Mouse (Mus musculus) natural killer cell, adult 2 months (primary cell): ENCODE measurements around the gene Kri1.
A peak's percentile ranks its signal among the peaks of the same experiment; 100 is the strongest.
"Not testable (repeated sequence)": the region's sequence is repeated elsewhere in the genome, so short reads cannot be mapped to it uniquely, and the experiment has no call there.

Experiments
- DNase-seq, 2 experiments: peaks; one replicate each; pipeline ENCODE4 v3.0.0; 2022; ENCODE audit warnings: low spot score in 2 of 2

Gene Kri1

DNA sequence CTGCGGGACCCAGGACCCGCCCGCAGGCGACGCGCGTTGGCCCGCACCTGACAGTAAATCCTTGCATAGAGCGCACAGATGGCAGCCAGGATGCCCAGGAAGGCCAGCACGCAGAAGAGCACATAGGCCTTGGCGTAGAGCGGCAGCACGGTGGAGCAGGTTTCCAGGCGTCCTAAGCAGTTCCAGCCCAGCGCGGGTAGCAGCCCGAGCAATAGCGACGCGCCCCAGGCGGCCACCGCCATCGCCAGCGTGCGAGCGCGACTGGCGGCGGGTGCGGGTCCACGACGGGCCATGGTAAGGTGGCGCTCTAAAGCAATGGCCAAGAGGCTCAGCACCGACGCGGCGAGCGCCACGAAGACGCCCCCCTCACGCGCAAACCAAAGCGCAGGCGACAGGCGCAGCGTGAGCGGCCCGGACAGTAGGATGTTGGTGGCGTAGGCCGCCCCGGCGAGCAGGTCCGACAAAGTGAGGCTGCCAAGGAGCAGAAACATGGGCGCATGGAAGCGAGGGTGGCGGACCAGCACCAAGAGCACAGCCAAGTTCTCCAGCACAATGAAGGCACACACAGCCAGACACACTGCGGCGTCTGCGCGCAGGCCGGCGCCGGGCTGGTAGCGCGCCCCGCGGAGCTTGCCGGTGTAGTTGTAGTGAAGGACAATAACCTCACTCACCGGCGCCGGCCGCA is 43.2 kb downstream of the Kri1 start:
- DNase-seq = peak; percentile 26 to 39

DNA sequence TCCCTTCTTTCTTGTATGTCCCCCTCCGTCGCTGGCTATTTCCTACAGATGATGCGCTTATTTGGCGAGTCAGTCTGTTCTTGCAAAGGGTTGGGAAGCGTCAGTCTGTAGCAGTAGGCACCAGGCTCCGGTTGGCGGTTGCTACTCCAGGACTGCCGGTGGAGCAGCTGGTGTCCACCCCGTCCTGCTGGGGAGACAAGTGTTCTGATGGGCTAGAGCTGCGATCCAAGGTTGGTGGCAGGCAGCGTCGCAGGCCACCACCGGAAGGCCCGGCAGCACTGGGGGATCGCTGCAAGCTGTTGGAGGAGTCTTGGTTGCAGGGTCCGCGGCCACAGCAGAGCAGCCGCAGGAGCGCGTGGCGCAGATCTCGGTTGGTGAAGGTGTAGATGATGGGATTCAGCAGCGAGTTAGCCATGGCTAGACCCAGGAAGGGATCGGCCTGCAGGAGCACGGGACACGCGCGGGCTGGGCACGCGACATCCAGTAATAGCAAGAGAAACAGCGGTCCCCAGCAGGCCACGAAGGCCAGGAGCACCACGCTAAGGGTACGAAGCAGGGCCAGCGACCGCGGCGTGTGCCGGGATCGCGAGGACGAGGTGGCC is 43.8 kb downstream of the Kri1 start:
- DNase-seq = no peak

DNA sequence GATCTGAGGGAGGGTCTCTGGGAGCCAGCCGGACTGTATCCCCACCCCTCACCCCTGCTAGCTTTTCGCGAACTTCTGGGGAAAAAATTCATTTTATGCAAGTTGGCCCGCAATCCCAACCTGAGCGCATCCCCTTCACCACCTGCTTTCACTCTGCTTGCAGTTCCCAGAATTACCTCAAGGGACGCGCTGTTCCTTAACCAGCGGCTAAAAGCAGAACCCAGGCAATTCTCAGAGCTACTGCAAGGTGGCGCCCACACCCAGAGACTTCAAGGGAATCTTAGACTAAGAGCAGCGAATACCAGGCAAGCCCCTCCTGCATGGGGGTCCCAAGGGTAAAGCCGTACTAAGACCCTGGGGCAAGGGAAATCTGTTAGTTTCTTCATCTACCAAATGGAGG is 46.4 kb downstream of the Kri1 start:
- DNase-seq = peak; percentile 75 to 86

DNA sequence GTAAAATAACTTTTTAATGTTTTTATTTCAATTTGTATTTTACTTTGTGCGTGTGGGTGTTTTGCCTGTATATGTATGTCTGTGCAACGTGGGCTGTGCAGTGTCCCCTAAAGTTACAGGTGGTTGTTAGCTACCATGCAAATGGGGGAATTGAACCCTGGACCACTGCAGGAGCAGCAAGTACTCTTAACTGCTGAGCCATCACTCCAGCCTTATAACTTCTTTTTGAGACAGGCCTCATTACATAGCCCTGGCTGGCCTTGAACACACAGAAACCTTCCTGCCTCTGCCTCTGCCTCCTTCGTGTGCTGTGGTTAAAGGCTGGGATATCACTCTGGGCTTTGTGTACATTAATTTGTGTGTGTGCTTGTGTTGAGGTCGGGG is 48.3 kb downstream of the Kri1 start:
- DNase-seq = no peak

DNA sequence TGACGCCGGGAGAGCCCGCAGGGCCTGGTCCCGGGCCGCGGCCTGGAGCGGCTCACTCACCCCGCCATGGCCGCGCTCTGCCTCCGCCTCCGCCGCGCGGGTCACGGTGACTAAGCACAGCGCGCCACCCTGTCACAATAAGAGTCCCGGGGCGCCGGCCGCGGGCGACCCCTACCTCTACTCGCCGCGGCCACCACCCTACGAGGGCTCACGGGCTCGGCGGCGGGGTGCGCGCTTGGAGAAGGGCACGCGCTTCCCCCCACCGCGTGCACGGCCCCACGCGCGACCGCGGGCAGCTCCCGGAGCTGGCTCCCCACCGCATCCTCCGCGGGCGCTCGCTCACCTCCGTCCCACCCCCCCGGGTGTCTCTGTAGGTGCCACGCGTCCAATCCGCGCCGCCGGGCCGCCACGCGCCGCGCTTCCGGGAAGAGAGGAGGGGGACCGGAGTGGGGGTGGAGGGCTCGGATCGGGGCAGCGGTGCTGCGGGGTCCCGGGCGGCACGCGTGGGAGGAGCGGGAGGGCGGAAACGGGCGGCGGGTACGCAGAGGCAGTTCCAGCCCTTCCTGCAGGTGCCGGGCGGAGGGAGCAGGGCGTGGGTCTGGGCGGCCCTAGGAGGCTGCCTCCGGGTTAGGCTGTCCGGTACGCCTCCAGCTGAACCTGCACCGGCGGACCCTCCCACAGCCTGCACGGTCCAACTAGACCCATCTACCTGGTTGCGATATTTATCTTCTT is 48.9 kb downstream of the Kri1 start, which contains the start of gene Keap1:
TSS of gene Keap1 (minus strand) at position 629 of the 732 bp plus-strand sequence.
- DNase-seq = peak; percentile 64 to 70

DNA sequence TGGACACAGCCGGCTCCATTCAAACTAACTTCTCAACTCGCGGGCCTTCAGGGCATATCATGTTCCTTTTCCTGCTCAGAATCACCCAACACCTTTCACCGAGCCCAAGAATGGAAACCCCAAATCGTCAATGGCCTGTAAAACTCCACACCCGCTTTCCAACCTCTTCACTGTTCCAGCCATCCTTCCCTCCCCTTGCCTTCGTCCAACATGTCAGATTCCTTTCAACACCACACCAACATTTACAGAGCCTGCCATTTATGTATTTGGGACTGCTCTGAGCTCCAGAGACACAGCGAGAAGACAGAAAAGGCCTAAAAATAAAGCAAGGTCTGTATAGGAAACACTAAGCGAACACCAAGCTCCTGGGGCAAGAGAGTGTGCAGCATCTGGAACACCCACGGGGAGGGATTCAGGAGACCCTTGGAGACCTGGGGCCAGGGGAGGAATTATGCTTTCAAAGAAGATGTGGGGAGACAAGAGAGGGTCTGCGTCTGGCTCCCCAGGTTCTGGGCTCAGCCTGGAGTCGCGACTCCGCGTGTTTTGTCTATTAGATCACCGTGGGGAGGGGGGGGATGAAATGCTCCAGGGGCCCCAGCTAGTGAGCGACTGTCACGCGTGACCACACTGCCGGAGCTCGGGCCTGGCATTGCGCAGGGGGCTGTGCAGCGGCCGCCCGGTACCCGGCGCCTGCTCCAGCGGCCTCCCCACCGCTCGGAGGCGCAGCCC is 49.6 kb downstream of the Kri1 start:
- no peak for DNase-seq

DNA sequence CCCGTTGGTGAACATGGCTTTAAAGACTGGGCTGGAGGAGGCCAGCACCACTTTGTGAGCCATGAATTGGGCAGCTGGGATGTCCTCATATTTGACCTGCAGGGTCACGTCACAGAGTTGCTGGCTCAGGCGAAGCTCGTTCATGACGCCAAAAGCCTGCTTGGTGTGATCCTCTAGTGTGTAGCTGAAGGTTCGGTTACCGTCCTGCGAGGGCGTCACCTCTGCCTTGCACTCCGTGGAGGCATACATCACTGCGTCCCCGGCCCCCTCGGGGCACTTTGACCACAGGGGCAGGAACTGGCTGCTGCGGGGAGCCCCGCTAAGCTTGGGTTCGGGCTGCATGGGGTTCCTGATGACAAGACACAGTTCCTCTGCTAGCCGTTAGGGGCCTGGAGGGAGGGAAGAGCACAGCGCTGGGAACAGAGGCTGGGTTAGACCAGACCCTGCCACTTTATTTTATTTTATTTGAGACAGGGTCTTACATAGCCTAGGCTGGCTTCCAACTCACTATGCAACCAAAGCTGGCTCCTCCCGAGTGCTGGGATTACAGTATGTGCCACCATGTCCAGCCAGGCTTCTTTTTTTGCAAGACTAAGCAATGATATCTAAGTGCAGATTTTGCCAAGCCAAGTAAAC is 50.3 kb downstream of the Kri1 start:
- peak; percentile 68 to 72 for DNase-seq

DNA sequence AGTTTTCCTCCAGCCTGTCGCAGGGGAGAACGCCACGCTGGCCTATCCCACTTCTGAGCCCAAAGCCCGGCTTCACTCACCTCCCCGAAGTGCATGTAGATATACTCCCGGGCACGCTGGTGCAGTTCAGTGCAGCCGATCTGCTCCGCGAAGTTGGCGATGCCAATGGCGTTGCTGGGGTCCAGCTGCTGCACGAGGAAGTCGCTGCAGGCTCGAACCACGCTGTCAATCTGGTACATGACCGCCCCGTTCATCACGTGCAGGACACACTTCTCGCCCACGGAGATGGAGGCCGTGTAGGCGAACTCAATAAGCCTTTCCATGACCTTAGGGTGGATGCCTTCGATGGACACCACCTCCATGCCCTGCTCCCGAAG is 50.8 kb downstream of the Kri1 start:
- DNase-seq = peak in 1 of 2 experiments; percentile 7

DNA sequence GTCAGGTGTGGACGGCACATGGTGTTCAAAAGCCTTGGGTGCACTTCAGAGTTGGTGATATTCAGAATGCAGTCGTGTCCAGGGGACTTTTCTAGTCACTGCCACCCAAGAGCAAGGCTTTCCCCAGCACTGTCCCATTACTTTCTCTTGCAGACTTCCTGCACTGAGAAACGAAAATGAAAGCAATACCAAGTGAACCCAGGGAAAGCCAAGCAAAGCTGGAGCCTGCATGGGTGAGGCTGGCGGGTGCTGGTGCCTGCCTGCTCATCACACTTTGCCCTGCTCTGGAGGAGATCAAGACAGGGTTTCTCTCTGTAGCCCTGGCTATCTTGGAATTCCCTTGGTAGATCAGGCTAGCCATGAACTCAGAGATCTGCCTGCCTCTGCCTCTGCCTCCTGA is 52.4 kb downstream of the Kri1 start:
- DNase-seq = peak in 1 of 2 experiments; percentile 15

DNA sequence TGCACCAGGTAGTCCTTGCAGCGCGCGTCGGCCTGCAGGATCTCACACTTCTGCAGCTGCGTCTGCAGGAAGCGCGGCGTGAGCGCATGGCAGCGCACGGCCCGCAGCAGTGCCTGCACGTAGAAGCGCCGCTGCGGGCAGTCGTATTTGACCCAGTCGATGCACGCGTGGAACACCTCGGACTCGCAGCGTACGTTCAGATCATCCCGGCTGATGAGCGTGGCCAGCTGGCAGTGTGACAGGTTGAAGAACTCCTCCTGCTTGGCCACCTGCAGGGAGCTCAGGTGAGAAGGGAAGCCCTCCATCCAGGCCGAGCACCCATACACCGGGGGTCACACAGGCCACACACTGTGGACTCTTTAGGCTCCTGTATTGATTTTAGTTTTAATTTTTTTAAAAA is 54.0 kb downstream of the Kri1 start:
- DNase-seq = no peak

DNA sequence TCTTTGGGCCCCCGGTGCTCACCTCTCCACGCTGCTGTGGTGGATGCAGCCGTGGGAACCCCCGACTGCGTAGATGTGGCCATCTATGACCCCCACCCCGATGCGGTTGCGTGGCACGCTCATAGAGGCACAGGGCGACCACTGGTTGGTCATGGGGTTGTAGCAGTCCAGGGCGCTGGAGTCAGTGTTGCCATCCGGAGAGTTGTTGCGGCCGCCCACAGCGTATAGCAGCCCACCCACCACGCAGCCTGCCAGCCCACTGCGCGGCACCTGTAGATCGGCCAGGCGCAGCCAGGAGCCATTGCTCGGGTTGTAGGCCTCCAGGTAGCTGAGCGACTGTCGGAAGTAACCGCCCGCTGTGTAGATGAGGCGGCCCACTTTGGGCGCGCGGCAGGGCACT is 54.4 kb downstream of the Kri1 start:
- DNase-seq = no peak

DNA sequence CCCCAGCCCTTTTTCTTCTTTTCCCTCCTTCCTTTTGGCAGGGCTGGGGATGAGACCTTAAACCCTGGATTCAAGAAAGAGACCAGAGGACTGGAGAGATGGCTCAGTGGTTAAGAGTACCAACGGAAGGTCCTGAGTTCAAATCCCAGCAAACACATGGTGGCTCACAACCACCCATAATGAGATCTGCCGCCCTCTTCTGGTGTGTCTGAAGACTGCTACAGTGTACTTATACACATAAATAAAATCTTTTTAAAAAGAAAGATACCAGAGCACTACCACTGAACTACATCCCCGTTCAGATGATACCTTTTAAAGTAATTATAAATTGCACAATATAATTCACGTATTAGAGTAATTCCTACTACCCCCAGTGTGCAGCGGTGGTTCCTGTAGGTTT is 54.9 kb downstream of the Kri1 start:
- no peak for DNase-seq

DNA sequence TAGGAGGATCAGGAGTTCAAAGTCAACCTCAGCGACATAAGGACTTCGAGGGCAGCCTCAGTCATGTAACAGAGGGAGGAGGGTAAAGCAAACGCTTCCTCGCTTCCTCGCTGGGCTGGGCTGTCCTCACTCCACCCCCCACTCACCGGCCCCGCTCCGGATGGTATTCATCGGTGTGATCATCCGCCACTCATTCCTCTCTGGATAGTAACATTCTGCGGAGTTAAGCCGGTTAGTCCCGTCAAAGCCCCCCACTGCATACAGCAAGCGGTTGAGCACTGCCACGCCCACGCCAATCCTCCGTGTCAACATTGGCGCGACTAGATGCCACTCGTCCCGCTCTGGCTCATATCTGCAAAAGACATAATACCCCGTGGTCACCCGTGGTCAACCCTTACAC is 56.2 kb downstream of the Kri1 start:
- DNase-seq = no peak

DNA sequence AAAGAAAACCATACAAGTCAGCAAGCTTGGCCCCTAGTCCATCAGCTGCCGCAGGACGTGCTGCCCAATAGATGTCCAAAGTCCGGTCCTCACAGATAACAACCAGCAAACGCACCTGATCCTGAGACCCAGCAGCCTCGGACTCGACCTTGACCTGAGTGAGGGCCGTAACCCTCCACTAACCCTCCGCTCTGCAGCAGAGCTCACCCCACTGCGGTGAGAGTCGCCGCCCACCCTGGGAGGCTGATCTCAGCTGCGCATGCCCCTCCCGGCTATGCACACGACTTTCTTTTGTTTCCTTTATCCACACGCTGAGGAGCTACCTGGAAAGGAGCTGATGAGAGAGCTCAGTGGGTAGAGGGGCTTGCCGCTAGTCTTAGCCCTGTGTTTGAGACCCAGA is 60.4 kb downstream of the Kri1 start:
- no peak for DNase-seq

DNA sequence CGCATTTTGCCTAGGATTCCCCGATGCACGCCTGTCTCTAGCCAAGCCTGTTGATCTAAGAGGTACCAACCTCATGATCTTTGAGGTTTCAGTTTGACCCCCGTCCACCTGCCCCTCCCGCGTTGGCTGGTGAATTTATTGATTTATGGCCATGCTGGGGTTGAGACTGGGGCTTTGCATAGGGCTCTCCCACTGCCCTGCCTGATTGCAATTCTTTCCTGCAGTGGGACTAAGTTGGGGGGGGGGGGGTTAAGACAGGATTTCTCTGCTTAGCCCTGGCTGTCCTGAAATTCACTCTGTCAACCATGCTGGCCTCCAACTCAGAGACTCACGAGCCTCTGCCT is 62.4 kb downstream of the Kri1 start:
- no peak for DNase-seq

DNA sequence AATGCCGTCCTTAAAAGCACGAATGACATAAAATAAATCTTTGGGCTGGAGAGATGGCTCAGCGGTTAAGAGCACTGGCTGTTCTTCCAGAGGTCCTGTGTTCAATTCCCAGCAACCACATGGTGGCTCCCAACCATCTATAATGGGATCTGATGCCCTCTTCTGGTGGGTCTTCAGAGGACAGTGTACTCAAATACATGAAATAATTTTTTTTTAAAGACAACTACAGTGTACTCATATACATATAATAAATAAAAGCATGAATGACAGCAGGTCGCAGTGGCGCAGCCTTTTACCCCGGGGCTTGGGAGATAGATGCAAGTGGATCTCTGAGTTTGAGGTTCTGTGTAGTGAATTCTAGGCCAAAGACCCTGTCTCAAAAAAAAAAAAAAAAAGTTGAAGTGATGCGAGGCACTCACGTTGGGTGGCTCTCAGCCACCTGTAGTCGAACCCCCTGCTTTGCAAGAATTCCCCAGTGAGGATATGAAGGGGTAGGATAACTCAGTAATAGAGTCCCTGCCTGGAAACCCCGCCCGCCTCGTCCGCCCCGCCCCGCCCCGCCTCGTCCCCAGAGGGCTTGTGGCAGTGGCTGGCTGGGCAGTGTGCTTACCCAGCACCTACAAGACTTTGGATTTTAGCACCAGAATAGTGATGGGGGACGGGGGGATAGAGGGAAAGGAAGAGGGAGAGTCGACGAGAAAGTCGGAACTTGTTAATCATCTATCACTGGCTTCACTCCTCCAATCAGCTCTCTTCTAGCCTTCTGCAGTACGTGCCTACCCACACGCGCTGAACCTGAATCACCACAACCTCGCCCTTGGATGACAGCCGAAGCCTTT is 63.0 kb downstream of the Kri1 start:
- DNase-seq = peak in 1 of 2 experiments; percentile 22

DNA sequence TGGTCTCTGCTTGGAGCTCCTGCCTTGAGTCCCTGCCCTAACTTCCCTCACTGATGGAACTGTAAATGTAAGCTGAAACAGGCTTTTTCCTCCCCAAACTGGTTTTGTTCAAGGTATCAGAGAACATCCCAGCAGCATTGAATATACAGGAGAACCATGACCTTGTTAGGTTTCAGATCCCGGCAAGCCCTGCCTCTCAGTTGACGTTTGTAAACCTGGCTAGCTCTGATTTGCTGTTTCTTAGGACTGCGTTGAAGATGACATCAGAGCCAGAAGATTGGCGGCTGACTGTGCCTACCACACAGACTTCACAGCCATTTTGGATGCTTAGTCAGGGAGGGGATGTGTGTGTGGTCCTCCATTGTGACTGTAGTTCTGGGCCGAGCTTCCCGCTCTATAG is 63.9 kb downstream of the Kri1 start:
- DNase-seq = no peak

DNA sequence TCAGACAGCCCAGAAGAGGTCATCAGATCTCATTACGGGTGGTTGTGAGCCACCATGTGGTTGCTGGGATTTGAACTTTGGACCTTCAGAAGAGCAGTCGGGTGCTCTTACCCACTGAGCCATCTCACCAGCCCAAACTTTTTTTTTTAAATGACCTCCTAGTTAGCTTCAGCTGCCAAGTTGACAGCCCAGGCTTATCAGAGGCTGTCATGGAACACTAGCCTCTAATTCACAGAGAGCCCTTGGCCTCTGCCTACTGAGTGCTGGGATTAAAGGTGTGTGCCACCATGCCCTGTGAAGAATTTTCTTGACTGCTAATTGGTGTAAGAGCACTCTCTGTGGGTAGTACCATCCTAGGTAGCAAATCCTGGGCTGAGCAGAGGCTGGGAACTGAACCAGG is 64.3 kb downstream of the Kri1 start:
- not testable (repeated sequence) for DNase-seq
